Mouse (Mus musculus) intestine, postnatal 0 days (tissue): ENCODE results near the gene Taar8b. TPM values are rescaled to one million over a fixed set of nuclear protein-coding genes. Genes with fewer than 3 reads are reported as not detected.
A peak's percentile ranks its signal among the peaks of the same experiment; 100 is the strongest.
"Not testable (repeated sequence)": the region's sequence is repeated elsewhere in the genome, so short reads cannot be mapped to it uniquely, and the experiment has no call there.

ENCODE experiments used
- ATAC-seq: fragments of 200-750 bp; cut with Nextera tagmentation; 2 replicates; pipeline ENCODE4 v1.8.0; 2017; ENCODE audit warnings: mild to moderate bottlenecking, moderate TSS enrichment, moderate library complexity
- H3K27ac ChIP-seq: fragments of 300-500 bp; sonication (generic); 2 replicates; pipeline ENCODE4 v1.5.1; 2014; ENCODE audit warnings: mild to moderate bottlenecking, low read depth, low read length, moderate library complexity
- H3K27me3 ChIP-seq: fragments of 300-500 bp; sonication (generic); replicated peaks from 2 replicates; pipeline ENCODE4 v1.6.1; 2014; ENCODE audit warnings: low read length, mixed read lengths; ENCODE audit not compliant: control insufficient read depth, insufficient read depth
- H3K36me3 ChIP-seq: fragments of 300-500 bp; sonication (generic); 2 replicates; pipeline ENCODE4 v1.6.1; 2014; ENCODE audit warnings: mild to moderate bottlenecking, moderate library complexity; ENCODE audit not compliant: control insufficient read depth, insufficient read depth
- H3K4me1 ChIP-seq: fragments of 300-500 bp; sonication (generic); replicated peaks from 2 replicates; pipeline ENCODE4 v1.6.1; 2014; ENCODE audit warnings: antibody characterized with exemption, low read length, mixed read lengths; ENCODE audit not compliant: control insufficient read depth, insufficient read depth
- H3K4me2 ChIP-seq: fragments of 300-500 bp; sonication (generic); replicated peaks from 2 replicates; pipeline ENCODE4 v1.6.1; 2014; ENCODE audit warnings: low read depth, mild to moderate bottlenecking, moderate library complexity
- H3K4me3 ChIP-seq: fragments of 300-500 bp; sonication (generic); 2 replicates; pipeline ENCODE4 v1.5.1; 2014; ENCODE audit warnings: low read depth, low read length
- H3K9ac ChIP-seq: fragments of 300-500 bp; sonication (generic); 2 replicates; pipeline ENCODE4 v1.6.1; 2014; ENCODE audit warnings: mild to moderate bottlenecking, low read depth, low read length
- H3K9me3 ChIP-seq: fragments of 300-500 bp; sonication (generic); 2 replicates; pipeline ENCODE4 v1.6.1; 2016; ENCODE audit warnings: mixed run types; ENCODE audit not compliant: control insufficient read depth
- CTCF ChIP-seq: sonication (generic); IDR thresholded peaks from 2 replicates; pipeline ENCODE4 v1.5.1; 2016; ENCODE audit warnings: low read depth, mild to moderate bottlenecking, control low read depth, antibody characterized with exemption, moderate library complexity
- WGBS: fragments of 180-500 bp; shearing (Covaris S2); extraction: QIAGEN DNeasy Blood & Tissue Kit; methylation state at CpG from one replicate; pipeline ENCODE4 v1.1.7; 2014; 5-methylcytosine and 5-hydroxymethylcytosine counted together
- polyA plus RNA-seq: library from polyadenylated mRNA; unstranded; fragments of >200 nt; fragmentation: Nextera tagmentation; extraction: Ambion mirVana; gene quantifications from 2 replicates; pipeline ENCODE4 v1.2.1, GENCODE M21; 2015

The Taar8b gene
- polyA plus RNA-seq, 1 experiment from 2014 or later, result not detected

GRCm38 (mm10) chr10:24111116-24111778, 19.2 kb upstream of the Taar8b start:
- Histone ChIP-seq H3K9me3 (no peaks in the 10 kb centered on the region), H3K27ac (no peak overlapping the region), H3K9ac (no peak overlapping the region), H3K36me3 (no peaks in the 10 kb centered on the region), H3K4me3 (no peak overlapping the region), H3K27me3 (no peaks in the 10 kb centered on the region), H3K4me2 (no peak overlapping the region), H3K4me1 (0 out of 2 replicates have a peak, but pooled peaks cover 3% of the 10 kb centered on the region)
- peak; percentile 9; the same call in 1 of the 2 replicates for ATAC-seq
- TF ChIP-seq CTCF, result peak; percentile 90
- 41% methylated on average over 6 of the region's 6 CpGs for WGBS

- Histone ChIP-seq H3K4me2 (peak within 1 kb of the TSS; percentile 24; the same call in 1 of the 2 replicates), H3K27ac (peak within 1 kb of the TSS; percentile 80)
- H3K4me3 ChIP-seq, H3K9ac ChIP-seq, ATAC-seq, H3K27me3 ChIP-seq, H3K9me3 ChIP-seq, H3K4me1 ChIP-seq, H3K36me3 ChIP-seq: not testable (repeated sequence)
- WGBS, result 82% methylated on average over 8 of the region's 8 CpGs
Observed at GRCm38 (mm10) chr10:24109434-24109833, 17.3 kb upstream of the Taar8b start, which contains the start of gene Taar9. Gene Taar9, minus strand, starts transcription at chr10:24109534.

GRCm38 (mm10) chr10:24108236-24108635, 16.1 kb upstream of the Taar8b start:
- Histone ChIP-seq H3K9ac (no peak overlapping the region), H3K27me3 (no peaks in the 10 kb centered on the region), H3K36me3 (no peaks in the 10 kb centered on the region), H3K27ac (peak overlapping the region; percentile 80), H3K4me3 (no peak overlapping the region), H3K4me1 (0 out of 2 replicates have a peak, but pooled peaks cover 3% of the 10 kb centered on the region), H3K9me3 (no peaks in the 10 kb centered on the region), H3K4me2 (peak overlapping the region; percentile 24; the same call in 1 of the 2 replicates)
- 36% methylated on average over 3 of the region's 3 CpGs for WGBS
- peak; percentile 87 for ATAC-seq
- no peak for TF ChIP-seq CTCF

GRCm38 (mm10) chr10:24107747-24108146, 15.7 kb upstream of the Taar8b start:
- no peak overlapping the region for H3K4me3 ChIP-seq
- H3K27ac ChIP-seq, result no peak overlapping the region
- H3K4me2 ChIP-seq, result no peak overlapping the region
- no peaks in the 10 kb centered on the region for H3K27me3 ChIP-seq
- 0 out of 2 replicates have a peak, but pooled peaks cover 3% of the 10 kb centered on the region for H3K4me1 ChIP-seq
- H3K9me3 ChIP-seq, result no peaks in the 10 kb centered on the region
- WGBS, result 36% methylated on average over 5 of the region's 5 CpGs
- H3K9ac ChIP-seq, result no peak overlapping the region
- no peaks in the 10 kb centered on the region for H3K36me3 ChIP-seq
- TF ChIP-seq CTCF, result no peak
- ATAC-seq, result no peak

- not testable (repeated sequence) for H3K9ac ChIP-seq, H3K4me3 ChIP-seq, H3K9me3 ChIP-seq, H3K4me1 ChIP-seq, H3K36me3 ChIP-seq, H3K27ac ChIP-seq, ATAC-seq, H3K4me2 ChIP-seq, H3K27me3 ChIP-seq
- 4% methylated on average over 1 of the region's 1 CpGs for WGBS
Observed at GRCm38 (mm10) chr10:24103299-24103698, 11.2 kb upstream of the Taar8b start.

GRCm38 (mm10) chr10:24101812-24102211, 9.7 kb upstream of the Taar8b start, which contains the start of gene Taar8c:
Gene Taar8c, minus strand, starts transcription at chr10:24101912.
- not testable (repeated sequence) for ATAC-seq, H3K27ac ChIP-seq, H3K36me3 ChIP-seq, H3K4me1 ChIP-seq, H3K4me2 ChIP-seq, H3K9ac ChIP-seq, H3K9me3 ChIP-seq, H3K4me3 ChIP-seq, H3K27me3 ChIP-seq
- 88% methylated on average over 1 of the region's 3 CpGs for WGBS

- H3K27ac ChIP-seq, H3K27me3 ChIP-seq, H3K36me3 ChIP-seq, H3K9ac ChIP-seq, H3K4me1 ChIP-seq, H3K4me3 ChIP-seq, H3K9me3 ChIP-seq, H3K4me2 ChIP-seq: not testable (repeated sequence)
- WGBS, result 40% methylated on average over 2 of the region's 2 CpGs
- ATAC-seq, result peak; percentile 36; the same call in 1 of the 2 replicates
Observed at GRCm38 (mm10) chr10:24097010-24097409, 4.9 kb upstream of the Taar8b start.
